Mouse (Mus musculus) retina, embryonic 14.5 days (tissue): ENCODE data around the gene Zfp2.

Experiments used
- DNase-seq: peaks from one replicate; pipeline ENCODE4 v3.0.0-alpha.2; 2015; ENCODE audit warnings: low spot score

Zfp2 gene

DNA sequence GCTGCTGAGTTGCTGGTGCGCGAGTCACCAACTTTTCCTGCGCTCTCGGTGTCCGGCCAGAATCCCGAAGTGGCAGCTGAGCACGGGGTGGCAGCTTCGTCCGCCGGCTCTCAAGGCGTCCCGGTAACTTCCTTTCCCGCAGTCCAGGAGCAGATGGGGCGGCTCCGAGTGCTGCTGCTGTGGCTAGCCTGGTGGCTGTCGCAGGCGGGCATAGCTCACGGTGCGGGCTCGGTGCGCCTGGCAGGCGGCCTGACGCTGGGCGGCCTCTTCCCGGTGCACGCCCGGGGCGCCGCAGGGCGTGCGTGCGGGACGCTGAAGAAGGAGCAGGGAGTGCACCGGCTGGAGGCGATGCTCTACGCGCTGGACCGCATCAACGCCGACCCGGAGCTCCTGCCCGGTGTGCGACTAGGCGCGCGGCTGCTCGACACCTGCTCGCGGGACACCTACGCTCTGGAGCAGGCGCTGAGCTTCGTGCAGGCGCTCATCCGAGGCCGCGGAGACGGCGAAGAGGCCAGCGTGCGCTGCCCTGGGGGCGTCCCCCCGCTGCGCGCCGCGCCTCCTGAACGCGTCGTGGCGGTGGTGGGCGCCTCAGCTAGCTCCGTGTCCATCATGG lies 64.9 kb downstream of the Zfp2 start:
- peak; percentile 45 for DNase-seq

GRCm38 (mm10) chr11:50850177-50850735 lies 65.7 kb downstream of the Zfp2 start, which contains the start of gene Grm6:
TSS of gene Grm6 (plus strand) at chr11:50850685.
- DNase-seq = no peak

DNA sequence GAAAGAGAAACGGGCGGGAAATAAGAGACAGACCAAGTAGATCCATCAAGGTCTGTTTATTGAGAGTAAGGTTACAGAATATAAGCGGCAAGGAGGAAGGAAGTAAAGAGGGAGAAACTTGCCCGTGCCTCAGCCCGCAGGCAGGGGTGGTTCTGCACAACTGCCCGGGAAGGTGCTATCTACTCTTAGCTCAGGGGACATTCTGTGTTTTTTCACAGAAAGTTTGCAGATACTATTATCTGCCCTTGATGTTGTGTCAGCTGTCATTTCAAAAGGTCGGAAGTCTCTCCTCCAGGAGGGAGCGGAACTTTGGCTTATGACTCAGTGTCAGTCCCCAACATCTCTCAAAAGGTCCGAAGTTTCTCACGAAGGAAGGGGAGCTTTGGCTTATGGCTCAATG lies 66.7 kb downstream of the Zfp2 start:
- no peak for DNase-seq
